Mouse (Mus musculus): Measurements from ENCODE around the gene Aagab.

Aagab gene

GRCm38 (mm10) chr9:63602043-63602939, at the start of gene Aagab, which contains the start of gene Iqch:
TSS of gene Aagab (plus strand) at chr9:63602660.
TSS of gene Iqch (minus strand) at chr9:63602493.
- ATAC-seq (ENCODE audit: insufficient number of reproducible peaks, low FRiP score, low TSS enrichment) = peak; percentile 90

GRCm38 (mm10) chr9:63553628-63554027, 48.8 kb upstream of the Aagab start:
- ATAC-seq (ENCODE audit: insufficient number of reproducible peaks, low FRiP score, low TSS enrichment) = no peak

GRCm38 (mm10) chr9:63555460-63555990, 46.9 kb upstream of the Aagab start:
- ATAC-seq (ENCODE audit: insufficient number of reproducible peaks, low FRiP score, low TSS enrichment) = no peak

GRCm38 (mm10) chr9:63556316-63556715, 46.1 kb upstream of the Aagab start:
- no peak for ATAC-seq (ENCODE audit: insufficient number of reproducible peaks, low FRiP score, low TSS enrichment)

DNA sequence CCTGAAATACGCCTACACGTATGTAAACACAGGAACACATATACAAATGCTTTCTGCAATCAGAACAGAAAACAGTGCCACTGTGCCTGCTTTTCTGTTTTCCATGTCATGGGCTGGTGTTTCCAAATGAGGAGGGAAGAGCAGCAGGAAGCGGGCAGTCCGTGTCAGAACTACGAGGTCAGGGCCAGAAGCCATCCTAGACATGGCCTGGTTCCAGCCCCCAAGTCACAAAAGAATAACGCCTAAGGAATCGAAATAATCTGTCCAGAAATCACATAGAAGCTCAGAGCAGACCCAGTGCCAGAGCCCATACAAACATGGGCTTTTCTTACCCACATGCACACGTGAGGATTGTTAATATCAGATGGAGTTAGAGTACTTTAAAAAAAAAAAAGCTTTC, 45.5 kb upstream of the Aagab start:
- ATAC-seq (ENCODE audit: insufficient number of reproducible peaks, low FRiP score, low TSS enrichment) = no peak

GRCm38 (mm10) chr9:63561931-63562330, 40.5 kb upstream of the Aagab start:
- ATAC-seq (ENCODE audit: insufficient number of reproducible peaks, low FRiP score, low TSS enrichment) = no peak

DNA sequence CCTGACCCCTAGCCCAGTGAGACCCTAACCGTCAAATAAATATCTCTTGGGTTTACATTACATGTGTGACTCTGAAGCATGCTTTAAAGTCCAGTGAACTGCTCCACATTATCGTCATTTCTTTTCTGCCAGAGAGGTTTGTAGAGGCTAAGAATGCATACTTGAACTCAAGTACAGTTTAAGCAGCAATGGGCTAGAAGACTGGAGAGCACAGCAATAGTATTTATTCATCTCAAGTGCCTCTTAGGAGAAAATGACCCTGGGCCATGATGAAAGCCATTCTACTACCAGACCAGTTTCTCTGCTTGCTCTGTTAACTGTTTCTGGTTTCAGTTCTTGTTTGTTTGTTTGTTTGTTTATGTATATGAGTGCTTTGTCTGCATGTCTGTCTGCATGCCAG, 39.0 kb upstream of the Aagab start:
- ATAC-seq (ENCODE audit: insufficient number of reproducible peaks, low FRiP score, low TSS enrichment) = no peak

- ATAC-seq (ENCODE audit: insufficient number of reproducible peaks, low FRiP score, low TSS enrichment) = no peak
Observed at GRCm38 (mm10) chr9:63568314-63568713, 34.1 kb upstream of the Aagab start.

DNA sequence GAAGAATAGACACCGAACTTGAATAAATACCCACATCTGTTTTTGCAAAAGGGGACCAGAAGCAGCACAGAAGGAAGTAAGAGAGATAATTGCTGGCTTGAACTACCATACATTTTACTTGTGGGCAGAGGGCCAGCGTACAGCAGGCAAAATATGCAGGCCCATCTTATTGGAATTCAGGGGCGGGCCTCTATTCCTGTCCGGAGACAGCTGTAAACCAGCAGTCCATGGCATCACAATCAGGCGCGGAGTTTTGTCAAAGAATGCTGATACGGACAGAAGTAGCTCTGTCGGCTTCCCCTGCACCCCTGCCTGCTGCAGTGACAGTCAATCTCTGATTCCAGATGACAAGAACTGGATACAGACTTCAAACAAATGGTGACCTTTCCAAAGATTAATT, 33.7 kb upstream of the Aagab start:
- ATAC-seq (ENCODE audit: insufficient number of reproducible peaks, low FRiP score, low TSS enrichment) = no peak

GRCm38 (mm10) chr9:63571895-63572294, 30.6 kb upstream of the Aagab start:
- no peak for ATAC-seq (ENCODE audit: insufficient number of reproducible peaks, low FRiP score, low TSS enrichment)

DNA sequence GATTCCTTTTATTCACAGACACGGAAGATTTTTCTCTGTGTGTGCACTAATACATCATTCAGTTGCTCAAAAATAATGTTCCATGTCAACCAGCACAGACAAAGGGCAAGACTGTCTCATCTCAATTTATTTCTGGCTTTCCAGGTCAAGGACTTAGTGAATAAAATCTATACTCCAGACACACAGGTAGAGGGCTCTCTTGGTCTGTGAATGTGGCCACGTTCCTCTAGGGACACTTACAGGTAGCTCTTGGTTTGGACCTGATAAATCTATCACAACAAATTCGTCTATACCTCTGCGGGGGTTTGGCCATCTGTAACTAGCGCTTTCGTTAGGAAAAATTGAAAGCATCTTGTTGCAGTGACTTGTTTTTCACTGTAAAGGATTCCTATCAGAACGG, 29.6 kb upstream of the Aagab start:
- ATAC-seq (ENCODE audit: insufficient number of reproducible peaks, low FRiP score, low TSS enrichment) = no peak

GRCm38 (mm10) chr9:63577469-63577868, 25.0 kb upstream of the Aagab start:
- no peak for ATAC-seq (ENCODE audit: insufficient number of reproducible peaks, low FRiP score, low TSS enrichment)

DNA sequence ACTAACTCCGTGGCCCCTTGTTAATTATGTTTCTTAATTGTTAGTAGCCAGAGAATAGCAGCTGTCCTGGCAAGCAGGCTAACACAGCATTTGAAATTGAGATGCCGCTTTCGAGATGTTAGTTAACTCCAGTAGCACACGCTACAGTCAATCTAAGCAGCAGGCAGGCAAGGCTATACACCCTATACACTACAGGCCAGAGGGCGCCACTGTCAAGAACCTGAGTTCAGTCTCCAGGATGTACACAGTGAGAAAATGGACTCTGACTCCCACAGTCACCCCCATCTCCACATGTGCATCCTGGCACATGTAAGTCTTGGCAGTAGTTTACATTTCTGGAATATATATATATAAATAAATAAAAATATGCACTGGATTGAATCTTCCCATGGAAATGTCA, 22.8 kb upstream of the Aagab start:
- ATAC-seq (ENCODE audit: insufficient number of reproducible peaks, low FRiP score, low TSS enrichment) = no peak

- no peak for ATAC-seq (ENCODE audit: insufficient number of reproducible peaks, low FRiP score, low TSS enrichment)
Observed at GRCm38 (mm10) chr9:63580046-63580445, 22.4 kb upstream of the Aagab start.

DNA sequence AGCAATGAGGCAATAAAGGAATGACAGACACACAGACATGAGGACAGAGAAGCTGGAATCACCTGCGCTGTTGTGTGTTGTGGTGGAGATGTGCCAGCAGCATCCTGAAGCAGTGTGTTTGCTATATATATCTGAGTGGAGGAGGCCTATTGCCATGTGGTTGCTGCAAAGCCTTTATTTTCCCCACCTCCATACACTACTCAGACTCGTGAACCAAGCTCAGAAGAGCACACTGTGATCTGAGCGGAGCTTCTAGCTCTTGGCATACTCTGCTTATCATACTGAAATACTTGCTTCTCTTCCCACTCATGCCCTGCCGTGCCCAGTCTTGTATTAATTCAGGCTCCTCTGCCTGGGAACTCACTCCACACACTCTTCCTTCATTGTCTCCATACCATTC, 20.7 kb upstream of the Aagab start:
- ATAC-seq (ENCODE audit: insufficient number of reproducible peaks, low FRiP score, low TSS enrichment) = no peak

- no peak for ATAC-seq (ENCODE audit: insufficient number of reproducible peaks, low FRiP score, low TSS enrichment)
Observed at GRCm38 (mm10) chr9:63585251-63585650, 17.2 kb upstream of the Aagab start.

- ATAC-seq (ENCODE audit: insufficient number of reproducible peaks, low FRiP score, low TSS enrichment) = no peak
Observed at GRCm38 (mm10) chr9:63589209-63589608, 13.3 kb upstream of the Aagab start.

GRCm38 (mm10) chr9:63590592-63590991, 11.9 kb upstream of the Aagab start:
- ATAC-seq (ENCODE audit: insufficient number of reproducible peaks, low FRiP score, low TSS enrichment) = no peak

- no peak for ATAC-seq (ENCODE audit: insufficient number of reproducible peaks, low FRiP score, low TSS enrichment)
Observed at GRCm38 (mm10) chr9:63591661-63592256, 10.7 kb upstream of the Aagab start.

- ATAC-seq (ENCODE audit: insufficient number of reproducible peaks, low FRiP score, low TSS enrichment) = no peak
Observed at GRCm38 (mm10) chr9:63595032-63595431, 7.4 kb upstream of the Aagab start.

DNA sequence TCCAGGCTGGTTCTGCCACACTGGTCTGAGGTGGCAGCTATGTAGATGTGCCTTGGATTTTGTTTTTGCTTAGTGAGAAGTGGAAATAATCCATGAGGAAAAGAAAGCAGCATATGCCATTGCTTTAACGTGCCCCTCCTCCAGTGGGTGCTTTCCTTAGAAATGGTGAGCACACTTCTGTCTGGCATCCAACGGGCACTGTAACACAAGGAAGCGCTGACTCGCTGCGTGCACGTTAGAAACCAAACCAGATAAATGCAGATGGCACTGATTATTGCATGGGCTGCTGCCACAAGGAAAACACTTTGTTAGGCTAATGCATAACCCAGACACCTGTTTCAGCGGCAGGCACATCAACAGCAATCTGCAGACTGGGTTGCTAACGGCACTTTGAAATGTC, 6.8 kb upstream of the Aagab start:
- ATAC-seq (ENCODE audit: insufficient number of reproducible peaks, low FRiP score, low TSS enrichment) = no peak

DNA sequence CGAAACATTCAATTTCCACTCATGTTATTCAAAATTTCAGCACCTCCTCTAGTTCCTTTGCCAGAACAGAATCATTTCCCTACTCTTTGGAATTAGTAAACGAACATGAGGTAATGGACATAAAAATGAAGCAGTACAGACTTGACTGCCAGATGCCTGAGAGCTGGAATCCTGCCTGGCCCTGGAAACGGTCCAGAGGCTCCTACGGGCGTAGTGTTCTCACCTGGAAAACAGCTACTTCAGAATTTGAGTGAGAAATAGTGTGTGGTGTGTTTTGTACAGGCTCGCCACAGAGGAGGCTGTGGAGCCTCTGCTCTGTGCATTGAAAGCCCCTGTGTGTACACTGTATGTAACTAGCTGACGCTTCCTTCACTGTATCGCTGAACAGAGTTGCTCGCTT, 5.8 kb upstream of the Aagab start:
- ATAC-seq (ENCODE audit: insufficient number of reproducible peaks, low FRiP score, low TSS enrichment) = no peak

Data from cerebellum, adult (tissue).